Mouse (Mus musculus) myocyte (in vitro differentiated cells): ENCODE results near the gene Pkn1. TPM values are rescaled to one million over a fixed set of nuclear protein-coding genes. Genes with fewer than 3 reads are reported as not detected.
A peak's percentile ranks its signal among the peaks of the same experiment; 100 is the strongest.

Experiments
- H3K27me3 ChIP-seq: one replicate; pipeline ENCODE4 v1.6.1; 2011; ENCODE audit not compliant: control insufficient read depth, insufficient read depth, insufficient read length
- H3K36me3 ChIP-seq: one replicate; pipeline ENCODE4 v1.6.1; 2011; ENCODE audit not compliant: control insufficient read depth, insufficient read depth
- H3K4me2 ChIP-seq: one replicate; pipeline ENCODE4 v1.6.1; 2011; ENCODE audit warnings: low read depth, control low read depth
- H3K4me3 ChIP-seq: one replicate; pipeline ENCODE4 v1.5.1; 2011; ENCODE audit warnings: mild to moderate bottlenecking, control low read depth, moderate library complexity
- H3K79me2 ChIP-seq: one replicate; pipeline ENCODE4 v1.6.1; 2011; ENCODE audit not compliant: control insufficient read depth, insufficient read depth
- H3ac ChIP-seq: one replicate; pipeline ENCODE4 v1.6.1; 2011; ENCODE audit not compliant: control insufficient read depth, insufficient read length
- CEBPB ChIP-seq: IDR thresholded peaks from 2 replicates; pipeline ENCODE4 v1.6.1; 2011; ENCODE audit warnings: mild to moderate bottlenecking, moderate library complexity; ENCODE audit not compliant: poor library complexity, insufficient read depth, severe bottlenecking
- E2F4 ChIP-seq: IDR thresholded peaks from one replicate; pipeline ENCODE4 v1.6.1; 2011; ENCODE audit warnings: mild to moderate bottlenecking, control low read depth, moderate library complexity; ENCODE audit not compliant: insufficient read depth
- MAX ChIP-seq: IDR thresholded peaks from one replicate; pipeline ENCODE4 v1.6.1; 2011; ENCODE audit warnings: low read depth, mild to moderate bottlenecking, control low read depth
- MYOD1 ChIP-seq, 3 experiments: IDR thresholded peaks; one replicate each; pipeline ENCODE4 v1.6.1; 2011; ENCODE audit warnings: control low read depth in 2 of 3, low read depth in 2 of 3, mild to moderate bottlenecking in 2 of 3, moderate library complexity in 1 of 3; ENCODE audit not compliant: insufficient read length in 2 of 3, control insufficient read depth in 1 of 3
- MYOG ChIP-seq, 3 experiments: IDR thresholded peaks; one replicate each; pipeline ENCODE4 v1.6.1; 2011; ENCODE audit warnings: control low read depth in 2 of 3, low read depth in 2 of 3, mild to moderate bottlenecking in 2 of 3; ENCODE audit not compliant: insufficient read length in 2 of 3, control insufficient read depth in 1 of 3, insufficient read depth in 1 of 3
- POLR2A ChIP-seq: IDR thresholded peaks from one replicate; pipeline ENCODE4 v1.6.1; 2011; ENCODE audit warnings: low read depth, mild to moderate bottlenecking, control low read depth, moderate library complexity; ENCODE audit not compliant: insufficient read length
- POLR2AphosphoS2 ChIP-seq: IDR thresholded peaks from one replicate; pipeline ENCODE4 v1.6.1; 2011; ENCODE audit warnings: low read depth, control low read depth; ENCODE audit not compliant: insufficient read length
- REST ChIP-seq: IDR thresholded peaks from one replicate; pipeline ENCODE4 v1.6.1; 2011; ENCODE audit warnings: mild to moderate bottlenecking, control low read depth, moderate library complexity; ENCODE audit not compliant: insufficient read depth, insufficient read length
- SRF ChIP-seq: IDR thresholded peaks from one replicate; pipeline ENCODE4 v1.6.1; 2011; ENCODE audit warnings: low read depth; ENCODE audit not compliant: control insufficient read depth, insufficient read length
- TCF12 ChIP-seq: IDR thresholded peaks from one replicate; pipeline ENCODE4 v1.6.1; 2011; ENCODE audit warnings: mild to moderate bottlenecking, control low read depth; ENCODE audit not compliant: poor library complexity, insufficient read depth, severe bottlenecking
- TCF3 ChIP-seq: IDR thresholded peaks from one replicate; pipeline ENCODE4 v1.6.1; 2011; ENCODE audit warnings: low read depth, control low read depth; ENCODE audit not compliant: insufficient read length
- USF1 ChIP-seq: IDR thresholded peaks from one replicate; pipeline ENCODE4 v1.6.1; 2011; ENCODE audit warnings: low read depth, mild to moderate bottlenecking, control low read depth, moderate library complexity
- polyA plus RNA-seq: library from polyadenylated mRNA; unstranded; fragments of >200 nt; fragmentation: generic; extraction: Trizol; gene quantifications from one replicate; pipeline ENCODE4 v1.2.1, GENCODE M21; 2012; ENCODE audit warnings: missing spikeins

Pkn1 gene
- polyA plus RNA-seq: 34.1 TPM

DNA sequence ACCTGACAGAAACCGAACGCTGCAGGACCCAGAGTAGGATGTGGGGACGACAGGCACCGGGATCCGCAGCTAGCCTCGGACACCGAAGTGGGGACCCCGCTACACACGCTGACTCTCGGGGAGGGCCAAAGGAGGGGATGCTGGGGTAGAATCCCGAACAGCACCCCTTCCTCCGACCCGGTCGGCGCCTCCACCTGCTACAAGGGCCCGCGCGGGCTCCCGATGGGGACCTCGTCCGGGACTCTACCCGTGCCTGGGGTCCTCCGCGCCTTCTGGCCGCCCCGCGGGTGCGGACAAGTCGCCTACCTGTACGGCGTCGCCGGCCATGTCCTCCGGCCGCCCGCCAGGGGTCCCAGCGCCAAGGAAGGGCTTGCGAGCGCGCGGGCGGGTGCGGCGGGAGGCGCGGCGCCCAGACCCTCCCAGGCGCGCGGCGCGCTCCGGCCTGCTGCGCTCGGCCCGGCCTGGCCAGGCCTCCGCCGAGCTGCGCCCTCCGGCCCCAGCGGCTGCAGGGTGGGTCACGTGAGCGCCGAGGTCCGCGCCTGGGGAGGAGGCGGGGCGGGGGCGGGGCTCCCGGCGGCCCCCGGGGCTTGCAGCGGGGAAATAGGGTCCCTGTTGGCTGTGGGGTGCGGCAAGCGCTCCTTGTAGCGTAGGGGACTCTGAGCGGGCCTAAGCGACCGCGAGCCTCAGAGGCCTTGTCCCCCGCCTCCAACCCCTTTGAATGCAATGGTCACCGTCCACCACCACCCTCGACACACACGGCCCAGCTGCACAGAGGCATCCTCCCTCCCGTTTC lies at the start of gene Pkn1:
Gene Pkn1, minus strand, starts transcription at position 519 of the 793 bp plus-strand sequence.
- Histone ChIP-seq H3K27me3 (no peaks in the 10 kb centered on the region), H3K4me2 (peak within 1 kb of the TSS; percentile 97), H3K79me2 (no peaks in the 10 kb centered on the region), H3K4me3 (peak within 1 kb of the TSS; percentile 49), H3ac (peak within 1 kb of the TSS; percentile 10), H3K36me3 (no peaks in the 10 kb centered on the region)
- peak; percentile 90 for TF ChIP-seq POLR2A
- peak; percentile 69 for TF ChIP-seq USF1
- TF ChIP-seq CEBPB: no peak
- peak; percentile 58 for TF ChIP-seq POLR2AphosphoS2
- no peak for TF ChIP-seq E2F4
- TF ChIP-seq MYOD1 (IDR thresholded peaks at IDR 0.05; ENCODE audit: control insufficient read depth in 1 of 3, insufficient read length in 2 of 3, low read depth in 2 of 3): peak in 1 of 3 experiments; percentile 4

GRCm38 (mm10) chr8:83748708-83749107 lies 49.7 kb upstream of the Pkn1 start:
- Histone ChIP-seq H3K27me3 (no peaks in the 10 kb centered on the region), H3K4me3 (no peak overlapping the region), H3K4me2 (peak overlapping the region; percentile 63), H3ac (no peak overlapping the region), H3K36me3 (no peaks in the 10 kb centered on the region), H3K79me2 (no peaks in the 10 kb centered on the region)
- TF ChIP-seq TCF12 (peak; percentile 62), E2F4 (no peak), CEBPB (no peak), SRF (no peak), USF1 (no peak), MYOD1 (IDR thresholded peaks at IDR 0.05; ENCODE audit: control insufficient read depth in 1 of 3, insufficient read length in 2 of 3, low read depth in 2 of 3) (peak; percentile 78 to 85 (median 83)), POLR2A (no peak), REST (no peak), TCF3 (peak; percentile 36), POLR2AphosphoS2 (no peak), MAX (no peak), MYOG (IDR thresholded peaks at IDR 0.05; ENCODE audit: control insufficient read depth in 1 of 3, insufficient read depth in 1 of 3, insufficient read length in 2 of 3, low read depth in 2 of 3) (peak; percentile 45 to 91 (median 84))

GRCm38 (mm10) chr8:83747661-83748346 lies 48.8 kb upstream of the Pkn1 start:
- Histone ChIP-seq H3K79me2 (no peaks in the 10 kb centered on the region), H3K4me2 (peak overlapping the region; percentile 63), H3K36me3 (no peaks in the 10 kb centered on the region), H3ac (no peak overlapping the region), H3K4me3 (no peak overlapping the region), H3K27me3 (no peaks in the 10 kb centered on the region)
- TF ChIP-seq REST: no peak
- peak; percentile 32 to 43 (median 42) for TF ChIP-seq MYOG (IDR thresholded peaks at IDR 0.05; ENCODE audit: control insufficient read depth in 1 of 3, insufficient read depth in 1 of 3, insufficient read length in 2 of 3, low read depth in 2 of 3)
- no peak for TF ChIP-seq TCF3
- TF ChIP-seq MYOD1 (IDR thresholded peaks at IDR 0.05; ENCODE audit: control insufficient read depth in 1 of 3, insufficient read length in 2 of 3, low read depth in 2 of 3): peak in 2 of 3 experiments; percentile 0 to 32
- no peak for TF ChIP-seq POLR2AphosphoS2
- no peak for TF ChIP-seq E2F4
- TF ChIP-seq MAX: no peak

- Histone ChIP-seq H3K36me3 (no peaks in the 10 kb centered on the region), H3ac (no peak overlapping the region), H3K79me2 (peaks cover 7% of the 10 kb centered on the region), H3K4me2 (no peak overlapping the region), H3K27me3 (no peaks in the 10 kb centered on the region), H3K4me3 (no peak overlapping the region)
- TF ChIP-seq CEBPB (peak; percentile 69), POLR2A (no peak)
Measured at GRCm38 (mm10) chr8:83744070-83744469, 45.1 kb upstream of the Pkn1 start.

GRCm38 (mm10) chr8:83742968-83743367 lies 44.0 kb upstream of the Pkn1 start:
- no peak for TF ChIP-seq SRF
- no peak for TF ChIP-seq TCF3
- no peak for TF ChIP-seq USF1
- H3K27me3 ChIP-seq: no peaks in the 10 kb centered on the region
- no peak overlapping the region for H3K4me3 ChIP-seq
- peaks cover 15% of the 10 kb centered on the region for H3K79me2 ChIP-seq
- H3K4me2 ChIP-seq: no peak overlapping the region
- no peak overlapping the region for H3ac ChIP-seq
- no peaks in the 10 kb centered on the region for H3K36me3 ChIP-seq
